Mouse (Mus musculus) erythroblast, embryonic 14.5 days (primary cell): ENCODE results near the gene Chst4.

Experiments used
- GATA1 ChIP-seq: IDR thresholded peaks from 2 replicates; pipeline ENCODE4 v1.6.1; 2012; ENCODE audit warnings: low read length, inconsistent platforms, mixed read lengths
- TAL1 ChIP-seq: IDR thresholded peaks from 3 replicates; pipeline ENCODE4 v1.6.1; 2012; ENCODE audit warnings: low read length, inconsistent platforms, mixed read lengths

DNA sequence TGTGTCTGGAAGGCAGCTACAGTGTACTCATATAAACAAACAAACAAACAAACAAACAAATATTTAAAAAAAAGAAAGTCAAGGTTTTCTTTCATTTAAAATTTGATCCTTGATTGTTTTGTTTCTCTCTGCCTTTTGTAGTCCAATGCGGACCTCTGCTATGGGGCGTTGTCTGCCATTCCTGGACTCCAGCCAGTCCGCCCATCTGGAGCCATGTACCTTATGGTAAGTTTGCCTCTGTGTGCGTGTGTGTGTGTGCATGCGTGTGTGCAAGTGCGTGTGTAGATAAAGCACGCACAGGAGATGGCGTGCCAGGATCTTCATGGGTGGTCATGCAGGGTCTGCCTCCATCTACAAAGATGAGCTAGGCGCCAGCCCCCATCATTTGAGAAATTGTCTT lies 42.2 kb downstream of the Chst4 start:
- TF ChIP-seq GATA1 = no peak
- TF ChIP-seq TAL1 = no peak
